Mouse (Mus musculus): Measurements from ENCODE around the gene Mcl1.
"Not testable (repeated sequence)": the region's sequence is repeated elsewhere in the genome, so short reads cannot be mapped to it uniquely, and the experiment has no call there.

The Mcl1 gene

GRCm38 (mm10) chr3:95650276-95651032 is 8.1 kb upstream of the Mcl1 start:
- peak; percentile 99 for DNase-seq (ENCODE audit: extremely low read depth, low read depth)

GRCm38 (mm10) chr3:95651033-95651373 is 7.6 kb upstream of the Mcl1 start:
- no peak for DNase-seq (ENCODE audit: extremely low read depth, low read depth)

DNA sequence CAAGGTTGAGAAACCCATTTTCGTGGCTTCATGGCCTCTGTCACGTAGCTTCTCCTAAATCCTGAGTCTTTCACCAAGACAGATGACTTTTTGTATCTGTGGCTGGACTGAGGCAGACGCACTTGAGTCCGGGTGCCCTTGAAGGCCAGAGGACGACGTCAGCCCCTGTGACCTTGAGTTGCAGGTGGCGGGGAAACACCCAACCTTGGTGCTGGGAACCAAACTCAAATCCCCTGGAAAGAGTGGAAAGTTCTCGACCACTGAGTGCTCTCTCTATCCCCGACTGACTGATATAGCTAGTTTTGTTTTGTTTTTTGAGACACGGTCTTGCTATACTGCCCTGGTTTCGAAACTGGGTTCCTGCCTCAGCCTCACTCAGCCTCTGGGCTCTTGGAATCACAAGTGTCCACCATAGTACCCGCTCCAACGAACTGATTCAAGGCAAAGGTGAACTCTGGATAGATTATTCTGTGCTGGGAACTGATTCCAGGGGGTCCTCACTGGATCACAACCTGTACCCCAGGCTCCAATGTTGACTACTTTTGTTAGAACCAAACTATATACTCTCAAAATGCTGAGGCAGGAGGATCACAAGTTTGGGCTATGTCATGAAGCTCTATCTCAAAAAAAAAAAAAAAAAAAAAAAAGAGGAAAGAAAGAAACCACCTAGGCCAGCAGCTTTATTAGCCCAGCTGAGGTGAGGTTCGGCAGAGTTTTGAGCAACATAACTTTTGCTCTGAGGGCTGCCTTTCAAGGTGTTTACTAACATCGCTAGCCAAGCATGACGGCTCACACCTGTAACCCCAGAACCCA is 7.0 kb upstream of the Mcl1 start:
- DNase-seq (ENCODE audit: extremely low read depth, low read depth), result no peak

DNA sequence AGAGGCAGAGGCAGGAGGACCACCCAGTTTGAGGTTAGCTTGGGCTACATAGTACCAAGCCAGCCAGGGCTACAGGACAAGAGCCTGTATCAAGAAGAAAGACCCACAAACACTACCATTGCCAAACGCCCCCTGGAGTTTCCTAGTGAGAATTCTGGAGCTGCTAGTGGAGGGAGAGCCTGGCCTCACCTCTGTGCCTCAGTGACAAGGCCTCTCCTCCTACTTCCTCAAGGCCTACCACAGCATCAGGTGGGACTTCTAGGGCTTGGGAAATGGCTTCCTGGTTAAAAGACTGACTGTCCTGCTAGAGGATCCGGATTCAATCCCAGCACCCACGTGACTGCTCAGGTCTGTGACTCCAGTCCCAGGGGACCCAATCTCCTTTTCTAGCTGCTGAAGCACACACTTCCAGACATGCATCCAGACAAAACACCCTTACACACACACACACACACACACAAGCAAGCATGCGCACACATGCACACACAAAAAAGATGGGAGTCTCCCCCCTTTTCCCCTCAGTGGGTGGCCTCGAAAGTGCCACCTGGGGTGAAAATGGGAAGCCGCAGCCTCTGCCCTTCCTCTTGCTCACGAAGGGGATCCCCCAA is 6.3 kb upstream of the Mcl1 start:
- DNase-seq (ENCODE audit: extremely low read depth, low read depth), result no peak

DNA sequence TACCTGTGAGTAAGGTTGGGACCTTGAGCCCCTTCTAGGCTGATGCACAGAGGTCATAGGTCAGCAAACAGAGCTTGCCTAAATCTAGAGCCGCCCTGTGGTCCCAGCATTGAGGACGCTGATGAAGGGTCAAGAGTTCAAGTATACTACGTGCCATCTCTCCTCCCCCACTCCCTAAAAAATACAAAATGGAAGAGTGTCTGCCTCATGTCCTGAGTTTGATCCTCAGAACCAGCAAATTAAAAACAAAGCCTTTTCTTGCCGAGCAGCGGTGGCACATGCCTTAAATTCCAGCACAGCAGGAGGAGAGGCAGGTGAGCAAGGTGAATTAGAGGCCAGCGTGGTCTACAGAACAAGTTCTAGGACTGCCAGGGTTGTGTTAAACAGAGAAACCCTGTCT is 5.7 kb upstream of the Mcl1 start:
- DNase-seq (ENCODE audit: extremely low read depth, low read depth), result no peak

GRCm38 (mm10) chr3:95653473-95654034 is 5.0 kb upstream of the Mcl1 start:
- DNase-seq (ENCODE audit: extremely low read depth, low read depth), result no peak

GRCm38 (mm10) chr3:95654371-95654770 is 4.2 kb upstream of the Mcl1 start:
- not testable (repeated sequence) for DNase-seq (ENCODE audit: extremely low read depth, low read depth)

DNA sequence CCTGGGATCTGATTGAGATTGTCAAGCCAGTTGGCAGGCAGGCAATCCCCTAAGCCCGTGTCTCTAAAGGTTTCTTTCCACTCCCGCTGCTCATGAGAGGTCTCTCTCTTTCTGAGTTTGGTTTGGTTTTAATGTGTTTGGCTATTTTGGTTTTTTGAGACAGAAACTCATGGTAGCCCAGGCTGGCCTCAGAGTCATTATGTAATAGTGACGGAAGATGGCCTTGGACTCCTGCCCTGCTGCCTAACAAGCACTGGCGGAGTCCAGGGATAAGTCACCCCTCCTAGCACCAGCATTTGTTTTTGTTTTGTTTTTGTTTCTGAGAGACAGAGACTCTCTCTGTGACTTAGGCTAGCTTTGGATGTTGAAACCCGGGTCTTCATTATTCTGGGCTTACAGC is 3.2 kb upstream of the Mcl1 start:
- DNase-seq (ENCODE audit: extremely low read depth, low read depth), result no peak

- DNase-seq (ENCODE audit: extremely low read depth, low read depth), result no peak
These were observed 1.5 kb upstream of the Mcl1 start for GRCm38 (mm10) chr3:95657108-95657507.

DNA sequence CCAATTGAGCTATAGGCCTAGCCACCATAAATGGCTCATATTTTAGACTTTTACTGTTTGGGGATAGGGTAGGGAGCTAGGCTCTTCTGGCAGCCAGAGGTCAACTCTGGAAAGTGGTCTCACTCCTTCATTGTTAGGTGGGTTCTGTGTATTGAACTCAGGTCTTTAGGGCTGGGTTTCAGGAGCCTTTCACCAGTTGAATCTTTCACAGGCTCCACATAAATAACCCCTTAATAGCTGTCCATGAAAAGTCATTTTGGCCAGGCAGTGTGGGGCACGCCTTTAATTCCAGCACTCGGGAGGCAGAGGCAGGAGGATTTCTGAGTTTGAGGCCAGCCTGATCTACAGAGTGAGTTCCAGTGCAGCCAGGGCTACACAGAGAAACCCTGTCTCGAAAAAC is 877 bp upstream of the Mcl1 start:
- no peak for DNase-seq (ENCODE audit: extremely low read depth, low read depth)

DNA sequence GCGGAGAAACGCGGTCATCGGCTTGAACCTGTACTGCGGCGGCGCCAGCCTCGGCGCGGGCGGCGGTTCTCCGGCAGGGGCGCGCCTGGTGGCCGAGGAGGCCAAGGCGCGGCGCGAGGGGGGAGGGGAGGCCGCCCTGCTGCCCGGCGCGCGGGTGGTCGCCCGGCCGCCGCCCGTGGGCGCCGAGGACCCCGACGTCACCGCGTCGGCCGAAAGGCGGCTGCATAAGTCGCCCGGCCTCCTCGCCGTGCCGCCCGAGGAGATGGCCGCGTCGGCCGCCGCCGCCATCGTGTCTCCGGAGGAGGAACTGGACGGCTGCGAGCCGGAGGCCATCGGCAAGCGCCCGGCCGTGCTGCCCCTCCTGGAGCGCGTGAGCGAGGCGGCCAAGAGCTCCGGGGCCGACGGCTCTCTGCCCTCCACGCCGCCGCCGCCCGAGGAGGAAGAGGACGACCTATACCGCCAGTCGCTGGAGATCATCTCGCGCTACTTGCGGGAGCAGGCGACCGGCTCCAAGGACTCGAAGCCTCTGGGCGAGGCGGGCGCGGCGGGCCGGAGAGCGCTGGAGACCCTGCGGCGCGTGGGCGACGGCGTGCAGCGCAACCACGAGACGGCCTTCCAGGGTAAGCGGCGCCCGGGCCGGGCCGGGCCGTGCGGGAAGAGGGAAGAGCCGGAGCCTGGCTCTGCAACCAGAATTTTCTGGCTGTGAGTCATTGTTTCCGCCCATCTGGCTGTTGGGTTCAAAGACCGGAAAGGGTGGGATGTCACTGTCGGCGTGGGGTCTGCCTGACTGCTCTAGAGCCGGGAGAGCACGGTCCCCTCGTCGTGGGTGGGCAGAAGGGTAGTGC is 502 bp downstream of the Mcl1 start:
- peak; percentile 83 for DNase-seq (ENCODE audit: extremely low read depth, low read depth)

GRCm38 (mm10) chr3:95659948-95660347 is 1.4 kb downstream of the Mcl1 start:
- DNase-seq (ENCODE audit: extremely low read depth, low read depth), result no peak

GRCm38 (mm10) chr3:95660788-95661478 is 2.3 kb downstream of the Mcl1 start:
- no peak for DNase-seq (ENCODE audit: extremely low read depth, low read depth)

GRCm38 (mm10) chr3:95661945-95662715 is 3.5 kb downstream of the Mcl1 start:
- peak; percentile 91 for DNase-seq (ENCODE audit: extremely low read depth, low read depth)

DNA sequence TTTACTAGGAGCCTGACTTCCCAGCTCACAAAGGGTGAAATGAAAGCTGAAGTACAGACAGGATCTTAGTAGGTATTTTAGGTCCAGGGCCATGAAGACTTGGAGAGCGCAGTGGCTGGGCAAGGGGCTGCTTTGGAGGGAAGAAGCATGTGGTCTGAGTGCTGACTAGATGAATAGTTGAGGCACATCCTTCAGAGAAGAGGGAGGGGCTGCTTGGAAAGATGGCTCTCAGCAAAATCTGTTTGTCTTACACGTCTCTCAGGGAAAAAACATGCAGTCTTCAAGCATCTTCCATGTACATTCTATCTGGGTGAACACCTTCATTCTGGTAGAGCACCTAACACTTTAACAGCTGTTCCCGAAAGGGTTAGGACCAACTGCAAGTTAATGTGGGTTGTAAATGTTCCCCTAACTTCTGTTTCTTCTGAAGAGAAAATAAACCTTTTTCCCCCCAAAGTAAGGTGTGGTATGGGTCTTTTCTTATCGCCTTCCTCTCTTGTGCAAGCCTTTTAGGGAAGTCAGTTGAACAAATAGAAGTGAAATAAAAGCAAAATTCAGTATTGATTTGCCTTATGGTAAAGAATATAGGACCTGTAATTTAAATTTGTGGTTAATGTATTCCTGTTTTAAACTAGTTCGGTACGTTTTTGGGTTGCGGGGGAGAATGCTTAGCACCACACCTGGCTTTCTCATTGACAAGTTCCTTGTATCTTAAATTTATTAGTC is 4.3 kb downstream of the Mcl1 start:
- DNase-seq (ENCODE audit: extremely low read depth, low read depth), result no peak

DNA sequence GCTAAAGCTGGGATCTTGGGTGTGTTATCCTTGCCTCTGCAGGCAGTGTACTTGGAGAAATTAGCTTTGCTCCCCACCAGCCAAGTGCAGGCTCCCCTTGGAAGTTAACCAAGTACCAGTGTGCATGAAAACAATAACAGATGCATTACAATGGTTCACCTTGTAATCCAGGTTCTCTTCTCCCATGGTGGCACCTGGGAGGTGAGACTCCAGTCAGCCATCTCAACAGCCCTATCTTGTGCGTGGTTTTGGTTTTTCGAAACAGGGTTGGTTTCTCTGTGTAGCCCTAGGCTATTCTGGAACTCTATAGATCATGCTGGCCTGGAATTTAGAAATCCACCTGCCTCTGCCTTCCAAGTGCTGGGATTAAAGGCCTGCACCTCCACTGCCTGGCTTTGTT is 4.9 kb downstream of the Mcl1 start:
- no peak for DNase-seq (ENCODE audit: extremely low read depth, low read depth)

- DNase-seq (ENCODE audit: extremely low read depth, low read depth), result no peak
These were observed 5.5 kb downstream of the Mcl1 start for GRCm38 (mm10) chr3:95663969-95664608.

GRCm38 (mm10) chr3:95664940-95665352 is 6.4 kb downstream of the Mcl1 start:
- DNase-seq (ENCODE audit: extremely low read depth, low read depth), result no peak
